Mouse (Mus musculus): ENCODE measurements around the gene Copa. TPM values are rescaled to one million over a fixed set of nuclear protein-coding genes. Genes with fewer than 3 reads are reported as not detected.

Copa gene
- polyA plus RNA-seq, 1 experiment from 2014 or later = 194 TPM

GRCm38 (mm10) chr1:172128563-172128962 is 46.2 kb downstream of the Copa start:
- no peak overlapping the region for H3K4me3 ChIP-seq (ENCODE audit: low read length)
- H3K27ac ChIP-seq (ENCODE audit: low read depth, low read length) = no peak overlapping the region
- peaks cover 7% of the 10 kb centered on the region for H3K4me1 ChIP-seq (ENCODE audit: control insufficient read depth, insufficient read depth, low read length)
- H3K36me3 ChIP-seq (ENCODE audit: control insufficient read depth, insufficient read depth, low read length) = peaks cover 47% of the 10 kb centered on the region
- no peak overlapping the region for H3K4me2 ChIP-seq (replicated peaks; ENCODE audit: low read depth, low read length)
- 94% methylated on average over 15 of the region's 15 CpGs for WGBS
- H3K9ac ChIP-seq (ENCODE audit: low read depth, low read length) = no peak overlapping the region
- no peak for ATAC-seq (ENCODE audit: low FRiP score, low TSS enrichment)
- H3K27me3 ChIP-seq (ENCODE audit: control insufficient read depth, insufficient read depth, low read length) = no peaks in the 10 kb centered on the region
- H3K9me3 ChIP-seq (ENCODE audit: control insufficient read depth, low read length) = no peaks in the 10 kb centered on the region

GRCm38 (mm10) chr1:172129108-172129507 is 46.8 kb downstream of the Copa start:
- Histone ChIP-seq H3K4me1 (ENCODE audit: control insufficient read depth, insufficient read depth, low read length) (peaks cover 7% of the 10 kb centered on the region), H3K4me3 (ENCODE audit: low read length) (no peak overlapping the region), H3K27ac (ENCODE audit: low read depth, low read length) (no peak overlapping the region), H3K4me2 (replicated peaks; ENCODE audit: low read depth, low read length) (no peak overlapping the region), H3K9ac (ENCODE audit: low read depth, low read length) (no peak overlapping the region), H3K27me3 (ENCODE audit: control insufficient read depth, insufficient read depth, low read length) (no peaks in the 10 kb centered on the region), H3K36me3 (ENCODE audit: control insufficient read depth, insufficient read depth, low read length) (peaks cover 50% of the 10 kb centered on the region), H3K9me3 (ENCODE audit: control insufficient read depth, low read length) (no peaks in the 10 kb centered on the region)
- no peak for ATAC-seq (ENCODE audit: low FRiP score, low TSS enrichment)
- WGBS = 80% methylated on average over 2 of the region's 2 CpGs

- H3K36me3 ChIP-seq (ENCODE audit: control insufficient read depth, insufficient read depth, low read length) = peaks cover 57% of the 10 kb centered on the region
- 96% methylated on average over 5 of the region's 5 CpGs for WGBS
Measured at GRCm38 (mm10) chr1:172129780-172130179, 47.5 kb downstream of the Copa start.

GRCm38 (mm10) chr1:172132319-172132718 is 50.0 kb downstream of the Copa start:
- H3K9me3 ChIP-seq (ENCODE audit: control insufficient read depth, low read length) = no peaks in the 10 kb centered on the region
- 84% methylated on average over 7 of the region's 7 CpGs for WGBS
- no peak overlapping the region for H3K9ac ChIP-seq (ENCODE audit: low read depth, low read length)
- no peak overlapping the region for H3K4me3 ChIP-seq (ENCODE audit: low read length)
- peaks cover 63% of the 10 kb centered on the region for H3K36me3 ChIP-seq (ENCODE audit: control insufficient read depth, insufficient read depth, low read length)
- no peaks in the 10 kb centered on the region for H3K27me3 ChIP-seq (ENCODE audit: control insufficient read depth, insufficient read depth, low read length)
- ATAC-seq (ENCODE audit: low FRiP score, low TSS enrichment) = no peak
- peaks cover 6% of the 10 kb centered on the region for H3K4me1 ChIP-seq (ENCODE audit: control insufficient read depth, insufficient read depth, low read length)
- H3K4me2 ChIP-seq (replicated peaks; ENCODE audit: low read depth, low read length) = no peak overlapping the region
- H3K27ac ChIP-seq (ENCODE audit: low read depth, low read length) = no peak overlapping the region

More at GRCm38 (mm10) chr1:172129780-172130179, 47.5 kb downstream of the Copa start:
- ATAC-seq (ENCODE audit: low FRiP score, low TSS enrichment) = no peak
- no peak overlapping the region for H3K4me2 ChIP-seq (replicated peaks; ENCODE audit: low read depth, low read length)
- H3K9me3 ChIP-seq (ENCODE audit: control insufficient read depth, low read length) = no peaks in the 10 kb centered on the region
- no peaks in the 10 kb centered on the region for H3K27me3 ChIP-seq (ENCODE audit: control insufficient read depth, insufficient read depth, low read length)
- H3K4me3 ChIP-seq (ENCODE audit: low read length) = no peak overlapping the region
- H3K27ac ChIP-seq (ENCODE audit: low read depth, low read length) = no peak overlapping the region
- H3K9ac ChIP-seq (ENCODE audit: low read depth, low read length) = no peak overlapping the region
- peaks cover 7% of the 10 kb centered on the region for H3K4me1 ChIP-seq (ENCODE audit: control insufficient read depth, insufficient read depth, low read length)

GRCm38 (mm10) chr1:172133535-172133934 is 51.2 kb downstream of the Copa start:
- ATAC-seq (ENCODE audit: low FRiP score, low TSS enrichment) = no peak
- no peaks in the 10 kb centered on the region for H3K9me3 ChIP-seq (ENCODE audit: control insufficient read depth, low read length)
- peaks cover 63% of the 10 kb centered on the region for H3K36me3 ChIP-seq (ENCODE audit: control insufficient read depth, insufficient read depth, low read length)
- no peaks in the 10 kb centered on the region for H3K27me3 ChIP-seq (ENCODE audit: control insufficient read depth, insufficient read depth, low read length)
- H3K4me1 ChIP-seq (ENCODE audit: control insufficient read depth, insufficient read depth, low read length) = no peaks in the 10 kb centered on the region
- no peak overlapping the region for H3K4me3 ChIP-seq (ENCODE audit: low read length)
- no peak overlapping the region for H3K9ac ChIP-seq (ENCODE audit: low read depth, low read length)
- no peak overlapping the region for H3K4me2 ChIP-seq (replicated peaks; ENCODE audit: low read depth, low read length)
- no peak overlapping the region for H3K27ac ChIP-seq (ENCODE audit: low read depth, low read length)
- WGBS = 85% methylated on average over 7 of the region's 7 CpGs

- Histone ChIP-seq H3K36me3 (ENCODE audit: control insufficient read depth, insufficient read depth, low read length) (peaks cover 57% of the 10 kb centered on the region), H3K27ac (ENCODE audit: low read depth, low read length) (no peak overlapping the region)
- ATAC-seq (ENCODE audit: low FRiP score, low TSS enrichment) = no peak
Measured at GRCm38 (mm10) chr1:172134072-172134471, 51.7 kb downstream of the Copa start.

GRCm38 (mm10) chr1:172140160-172140559 is 57.8 kb downstream of the Copa start:
- 75% methylated on average over 2 of the region's 2 CpGs for WGBS
- Histone ChIP-seq H3K4me2 (replicated peaks; ENCODE audit: low read depth, low read length) (no peak overlapping the region), H3K9me3 (ENCODE audit: control insufficient read depth, low read length) (no peaks in the 10 kb centered on the region), H3K27me3 (ENCODE audit: control insufficient read depth, insufficient read depth, low read length) (no peaks in the 10 kb centered on the region), H3K4me3 (ENCODE audit: low read length) (no peak overlapping the region), H3K4me1 (ENCODE audit: control insufficient read depth, insufficient read depth, low read length) (no peaks in the 10 kb centered on the region), H3K27ac (ENCODE audit: low read depth, low read length) (no peak overlapping the region), H3K36me3 (ENCODE audit: control insufficient read depth, insufficient read depth, low read length) (peaks cover 2% of the 10 kb centered on the region; the same call in 1 of the 2 replicates), H3K9ac (ENCODE audit: low read depth, low read length) (no peak overlapping the region)
- ATAC-seq (ENCODE audit: low FRiP score, low TSS enrichment) = no peak

More at GRCm38 (mm10) chr1:172134072-172134471, 51.7 kb downstream of the Copa start:
- Histone ChIP-seq H3K4me1 (ENCODE audit: control insufficient read depth, insufficient read depth, low read length) (no peaks in the 10 kb centered on the region), H3K27me3 (ENCODE audit: control insufficient read depth, insufficient read depth, low read length) (no peaks in the 10 kb centered on the region), H3K9ac (ENCODE audit: low read depth, low read length) (no peak overlapping the region), H3K4me2 (replicated peaks; ENCODE audit: low read depth, low read length) (no peak overlapping the region), H3K9me3 (ENCODE audit: control insufficient read depth, low read length) (no peaks in the 10 kb centered on the region), H3K4me3 (ENCODE audit: low read length) (no peak overlapping the region)
- 80% methylated on average over 4 of the region's 4 CpGs for WGBS

GRCm38 (mm10) chr1:172140825-172141224 is 58.5 kb downstream of the Copa start:
- Histone ChIP-seq H3K27me3 (ENCODE audit: control insufficient read depth, insufficient read depth, low read length) (no peaks in the 10 kb centered on the region), H3K27ac (ENCODE audit: low read depth, low read length) (no peak overlapping the region), H3K4me1 (ENCODE audit: control insufficient read depth, insufficient read depth, low read length) (no peaks in the 10 kb centered on the region), H3K4me3 (ENCODE audit: low read length) (no peak overlapping the region), H3K9me3 (ENCODE audit: control insufficient read depth, low read length) (no peaks in the 10 kb centered on the region), H3K36me3 (ENCODE audit: control insufficient read depth, insufficient read depth, low read length) (no peaks in the 10 kb centered on the region; the same call in 1 of the 2 replicates), H3K9ac (ENCODE audit: low read depth, low read length) (no peak overlapping the region), H3K4me2 (replicated peaks; ENCODE audit: low read depth, low read length) (no peak overlapping the region)
- ATAC-seq (ENCODE audit: low FRiP score, low TSS enrichment) = no peak
- 89% methylated on average over 1 of the region's 1 CpGs for WGBS

GRCm38 (mm10) chr1:172141529-172141928 is 59.2 kb downstream of the Copa start:
- 66% methylated on average over 3 of the region's 3 CpGs for WGBS
- H3K4me1 ChIP-seq (ENCODE audit: control insufficient read depth, insufficient read depth, low read length) = no peaks in the 10 kb centered on the region
- H3K36me3 ChIP-seq (ENCODE audit: control insufficient read depth, insufficient read depth, low read length) = no peaks in the 10 kb centered on the region
- ATAC-seq (ENCODE audit: low FRiP score, low TSS enrichment) = no peak
- H3K27me3 ChIP-seq (ENCODE audit: control insufficient read depth, insufficient read depth, low read length) = no peaks in the 10 kb centered on the region
- H3K9ac ChIP-seq (ENCODE audit: low read depth, low read length) = no peak overlapping the region
- no peak overlapping the region for H3K4me3 ChIP-seq (ENCODE audit: low read length)
- no peaks in the 10 kb centered on the region for H3K9me3 ChIP-seq (ENCODE audit: control insufficient read depth, low read length)
- H3K27ac ChIP-seq (ENCODE audit: low read depth, low read length) = no peak overlapping the region
- no peak overlapping the region for H3K4me2 ChIP-seq (replicated peaks; ENCODE audit: low read depth, low read length)
